Mouse (Mus musculus): ENCODE measurements at regions not wholly inside any gene's neighbourhood (a gene's known extent, or its start where the extent isn't known, plus 50 kb on each side); places are given as distances from the start of the nearest gene placed in this dataset.

DNA sequence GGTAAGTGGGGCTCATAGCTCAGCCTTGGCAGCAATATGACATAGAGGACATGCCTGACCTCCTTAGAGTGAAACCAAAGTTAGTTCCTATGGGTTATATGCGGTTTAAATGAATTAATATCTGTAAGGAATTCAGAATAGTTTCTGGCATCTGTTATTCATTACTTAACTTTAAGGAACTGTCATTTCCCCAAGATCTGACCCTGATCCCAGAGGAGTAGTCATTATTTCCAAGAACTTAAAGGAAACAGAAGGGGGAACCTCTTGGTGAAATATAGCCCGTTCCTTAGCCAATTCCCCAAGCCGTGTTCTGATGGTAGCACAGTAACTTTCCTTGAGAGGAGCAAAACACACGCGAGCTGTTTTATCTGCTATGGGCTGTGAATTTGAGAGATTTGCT is 85.9 kb upstream of the Atp5g3 start:
- no peak for DNase-seq (ENCODE audit: extremely low read depth, low read depth, low spot score)

DNA sequence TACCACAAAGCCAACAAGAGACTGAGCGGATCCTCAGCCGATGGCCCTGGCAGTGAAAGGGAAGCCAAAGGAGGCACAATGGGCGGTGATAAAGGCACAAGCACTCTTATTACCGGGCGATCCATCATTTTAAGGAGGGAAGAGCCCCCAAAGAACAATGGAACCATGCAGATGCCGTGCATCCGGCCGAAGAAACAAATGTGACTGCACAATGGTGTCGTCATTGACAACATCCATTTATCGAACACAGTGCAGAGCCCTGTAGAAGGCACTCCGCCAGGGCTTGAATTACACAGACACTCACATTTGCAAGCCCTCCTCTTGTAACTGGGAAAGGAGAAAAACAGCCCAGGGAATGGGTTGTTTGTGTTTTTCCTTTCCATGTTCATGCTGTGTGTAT is 80.7 kb upstream of the Atp5g3 start:
- no peak for DNase-seq (ENCODE audit: extremely low read depth, low read depth, low spot score)

- no peak for DNase-seq (ENCODE audit: extremely low read depth, low read depth, low spot score)
Observed at GRCm38 (mm10) chr2:73987441-73988105, 76.4 kb upstream of the Atp5g3 start.

DNA sequence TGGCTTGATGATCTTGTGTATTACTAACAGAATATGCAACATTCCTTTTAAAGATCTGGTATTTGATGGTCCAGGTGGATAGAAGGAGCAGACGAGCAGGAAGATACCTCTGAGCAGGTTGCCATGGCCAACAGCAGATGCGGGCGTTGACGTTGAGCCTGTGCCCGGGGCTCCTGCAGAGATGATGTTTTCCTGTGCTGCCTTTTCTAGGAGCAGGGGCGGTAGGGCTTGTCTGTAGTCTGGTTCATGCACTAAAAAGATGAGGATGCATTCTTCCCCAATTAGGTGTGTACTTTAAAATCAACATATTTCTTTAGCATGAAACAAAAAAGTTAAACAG is 74.8 kb upstream of the Atp5g3 start:
- no peak for DNase-seq (ENCODE audit: extremely low read depth, low read depth, low spot score)

DNA sequence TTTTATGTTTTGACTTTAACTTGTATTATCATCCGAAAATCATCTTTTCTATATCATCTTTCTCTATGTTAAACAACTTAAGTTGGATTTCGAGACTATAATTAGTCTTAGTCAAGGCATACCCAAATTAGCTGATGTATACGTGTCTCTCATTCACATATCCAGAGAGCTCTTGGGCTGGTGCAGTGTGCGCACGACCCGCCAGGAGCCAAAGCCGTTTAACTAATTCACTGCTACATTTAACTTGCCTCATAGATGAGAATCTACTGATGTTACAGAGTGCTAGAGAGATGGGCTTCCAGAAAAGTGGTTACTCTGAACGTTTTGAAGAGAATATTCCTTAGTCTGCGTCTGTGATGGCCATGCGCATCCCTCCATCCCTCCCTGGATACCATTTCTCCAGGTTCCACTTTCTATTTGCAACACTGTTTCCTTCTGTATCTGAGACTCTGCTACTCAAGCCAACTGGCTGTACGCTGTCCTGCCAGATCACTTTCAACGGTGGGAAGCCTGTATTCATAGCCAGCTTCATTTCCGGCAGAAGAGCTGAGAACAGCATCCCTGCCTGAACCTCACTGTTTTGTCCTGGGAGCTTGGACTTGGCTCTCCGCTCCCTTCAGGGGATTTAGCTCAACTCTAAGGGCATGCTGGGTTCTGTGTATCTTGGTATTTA is 74.2 kb upstream of the Atp5g3 start:
- no peak for DNase-seq (ENCODE audit: extremely low read depth, low read depth, low spot score)

- DNase-seq (ENCODE audit: extremely low read depth, low read depth, low spot score): no peak
Observed at GRCm38 (mm10) chr2:73983166-73983565, 72.0 kb upstream of the Atp5g3 start.

- no peak for DNase-seq (ENCODE audit: extremely low read depth, low read depth, low spot score)
Observed at GRCm38 (mm10) chr2:73978072-73978471, 66.9 kb upstream of the Atp5g3 start.

- DNase-seq (ENCODE audit: extremely low read depth, low read depth, low spot score): no peak
Observed at GRCm38 (mm10) chr2:73973774-73974173, 62.6 kb upstream of the Atp5g3 start.

DNA sequence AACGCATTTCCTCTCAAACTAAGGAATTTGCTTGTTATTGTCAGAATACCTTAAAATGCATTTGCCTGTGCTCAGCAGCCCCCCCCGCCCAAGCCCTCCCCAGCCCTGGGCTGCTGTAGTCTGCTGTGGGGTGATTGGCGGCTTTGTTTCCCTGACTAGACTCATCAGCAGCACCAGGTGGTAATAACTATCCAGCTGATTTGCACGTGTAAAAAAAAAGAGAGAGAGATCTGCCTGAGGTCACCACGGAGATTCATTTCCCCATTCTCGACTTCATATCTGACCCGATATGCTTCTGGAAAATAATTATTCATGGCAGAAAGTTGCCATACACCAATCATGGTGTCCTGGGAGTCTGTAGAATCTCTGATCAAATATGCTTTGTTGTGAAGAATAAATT is 56.5 kb upstream of the Atp5g3 start:
- no peak for DNase-seq (ENCODE audit: extremely low read depth, low read depth, low spot score)

DNA sequence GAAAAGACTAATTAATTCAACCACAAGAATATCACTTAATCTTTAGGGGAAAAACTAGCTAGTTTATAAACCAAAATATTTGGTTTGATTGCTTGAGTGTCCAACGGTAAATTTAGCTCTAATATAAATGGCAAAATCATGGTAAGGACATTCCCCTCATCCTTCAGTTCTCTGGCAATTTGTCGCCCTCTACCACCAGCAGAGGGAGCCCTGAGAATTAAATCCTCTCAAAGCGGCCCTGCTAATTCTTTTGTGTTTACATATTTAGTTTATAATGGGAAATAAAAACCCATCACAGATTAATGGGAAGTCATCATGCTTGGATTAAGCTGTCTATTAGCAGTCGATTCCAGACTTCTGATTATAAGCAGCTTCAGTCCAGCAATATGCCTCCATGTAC is 54.5 kb upstream of the Atp5g3 start:
- no peak for DNase-seq (ENCODE audit: extremely low read depth, low read depth, low spot score)
